Mouse (Mus musculus): ENCODE measurements at regions not wholly inside any gene's neighbourhood (a gene's known extent, or its start where the extent isn't known, plus 50 kb on each side); places are given as distances from the start of the nearest gene placed in this dataset.

DNA sequence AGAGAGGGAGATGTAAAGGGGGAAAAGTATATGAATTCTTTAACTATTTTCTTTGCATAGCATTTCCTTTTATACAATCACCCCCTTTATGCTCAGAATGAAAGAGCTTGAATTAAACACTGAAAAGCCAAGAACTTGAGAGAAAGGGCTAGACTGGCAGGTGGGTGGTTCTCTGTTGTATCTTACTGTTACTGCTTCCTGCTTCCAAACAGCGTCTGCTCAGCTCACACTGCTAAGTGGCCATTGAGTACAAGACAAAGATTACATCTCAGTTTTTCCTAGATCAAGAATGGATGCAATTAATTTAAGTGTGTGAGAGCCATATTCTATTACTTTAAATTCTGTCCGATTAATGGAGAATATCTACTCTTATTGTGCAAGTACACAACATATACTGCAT lies 300.2 kb downstream of the Jrkl start:
- TF ChIP-seq CTCF (IDR thresholded peaks at IDR 0.05; ENCODE audit: control insufficient read depth, insufficient read depth, insufficient replicate concordance, low read depth, low read length) (no peak), POLR2A (IDR thresholded peaks at IDR 0.05; ENCODE audit: control insufficient read depth, low read depth, low read length) (no peak)
